Mouse (Mus musculus) embryonic fibroblast, embryonic 13.5 days (primary cell): Measurements from ENCODE around the gene Neurog3.

Experiments
- CTCF ChIP-seq: IDR thresholded peaks from 2 replicates; pipeline ENCODE4 v1.5.1; 2011; ENCODE audit warnings: mild to moderate bottlenecking, control low read depth, low read length, moderate library complexity, borderline replicate concordance; ENCODE audit not compliant: insufficient read depth
- POLR2A ChIP-seq: IDR thresholded peaks from 2 replicates; pipeline ENCODE4 v1.6.1; 2011; ENCODE audit warnings: low read depth, mild to moderate bottlenecking, control low read depth, low read length, moderate library complexity

DNA sequence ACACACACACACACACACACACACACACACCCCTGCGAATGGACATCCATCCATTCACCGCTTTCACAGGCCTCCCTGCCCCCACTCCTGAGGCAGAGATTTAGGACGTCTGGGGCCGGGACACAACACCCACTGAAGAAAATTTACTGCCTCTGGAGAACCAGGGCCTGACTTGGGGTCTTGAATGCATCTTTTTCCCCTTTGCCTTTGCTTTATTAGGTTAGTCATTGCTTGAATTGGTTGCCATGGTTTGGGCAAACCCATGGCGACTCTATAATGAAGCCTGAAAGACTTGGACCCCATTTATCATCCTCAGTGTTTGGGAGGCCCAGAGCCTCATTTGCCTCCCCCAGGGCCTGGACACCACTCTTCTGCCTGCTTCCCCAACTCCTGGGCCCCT is 13.1 kb downstream of the Neurog3 start:
- TF ChIP-seq CTCF = no peak
- TF ChIP-seq POLR2A = no peak
